9 mouse cellular contexts compared by ENCODE assay signal in the genomic region with DNA sequence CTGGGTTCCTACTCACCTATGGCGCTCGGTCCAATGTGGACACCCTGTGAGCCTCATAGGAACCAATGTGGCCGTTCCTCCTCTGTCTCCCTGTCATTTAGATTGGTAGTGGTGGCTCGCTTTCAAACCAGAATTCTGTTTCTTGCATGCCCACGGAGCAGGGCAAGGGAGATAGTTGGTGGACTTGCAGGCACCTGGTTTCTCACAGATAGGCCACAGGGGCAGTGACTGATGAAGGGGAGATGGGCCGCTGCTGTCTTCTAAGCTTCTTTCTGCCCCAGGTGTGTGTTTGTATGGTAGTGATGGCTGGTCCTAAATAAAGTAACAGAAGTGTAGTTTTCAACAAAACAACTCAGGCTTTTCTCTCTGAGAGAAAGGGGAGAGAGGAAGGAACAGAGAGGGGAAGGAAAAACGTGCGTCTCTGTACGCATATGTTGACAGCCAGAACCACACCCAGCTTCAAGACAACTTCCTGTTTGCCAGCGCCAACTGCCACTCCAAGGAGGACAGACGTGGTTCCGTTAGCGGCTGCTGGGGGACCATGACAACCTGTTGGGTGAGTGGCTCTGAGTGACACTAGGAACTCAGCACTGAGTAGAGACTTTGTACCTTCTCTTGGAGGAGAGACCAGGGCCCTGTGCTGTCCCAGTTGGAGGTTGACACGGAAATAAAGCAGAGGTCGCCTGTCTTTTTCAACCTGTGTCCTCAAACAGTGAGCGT.
DNase-seq lines count a peak whose midpoint lies in the region; ATAC-seq and TF ChIP-seq lines count a peak whose summit lies in the region.
"Had no signal": no experiment of that assay in that cellular context is flagged by ENCODE, and none has a peak within 500 bp of the region (broad histone marks: within the 10 kb centered on the region; RNA-seq: fewer than 3 reads in every experiment).

No protein-coding gene starts in this region.

- WGBS in lung, embryonic 16.5 days, result 72% methylated on average over 16 of the region's 16 CpGs
- WGBS in stomach, postnatal 0 days, result 73% methylated on average over 16 of the region's 16 CpGs

- H3K4me3 ChIP-seq in testis, adult 2 months (ENCODE audit: control insufficient read depth, low read depth, low read length), result peak overlapping the region; percentile 65
- H3K4me3 ChIP-seq in lung, embryonic 16.5 days (ENCODE audit: low read length), result no peak overlapping the region
- H3K4me3 ChIP-seq in stomach, postnatal 0 days (ENCODE audit: low read depth, low read length), result no peak overlapping the region
- H3K4me3 ChIP-seq: limb, embryonic 15.5 days had no signal

- peaks cover 6% of the 10 kb centered on the region; the same call in 1 of the 2 replicates for H3K4me1 ChIP-seq in testis, adult 2 months (ENCODE audit: control insufficient read depth, insufficient read depth, low read length)
- H3K4me1 ChIP-seq in lung, embryonic 16.5 days (replicated peaks; ENCODE audit: control insufficient read depth, insufficient read depth, low read length), result peaks cover 13% of the 10 kb centered on the region
- H3K4me1 ChIP-seq in stomach, postnatal 0 days (replicated peaks; ENCODE audit: control insufficient read depth, insufficient read depth), result no peaks in the 10 kb centered on the region; the same call in 1 of the 2 replicates

- peak; percentile 41; the same call in 1 of the 2 replicates for TF ChIP-seq POLR2A in testis, adult 2 months (IDR thresholded peaks at IDR 0.05; ENCODE audit: control insufficient read depth, low read depth, low read length)

- DNase-seq in testis, postnatal 14 days (ENCODE audit: low spot score), result no peak
- peak; percentile 22 for DNase-seq in heart, postnatal 4 days
- DNase-seq in stomach, postnatal 0 days (ENCODE audit: low spot score), result peak; percentile 38
- DNase-seq in MN1 (ENCODE audit: low spot score), result no peak
- no peak for DNase-seq in gastrocnemius, postnatal 14 days
- no peak for DNase-seq in left cerebral cortex, adult 18-20 months (ENCODE audit: low spot score in 2 of 2)

- H3K27me3 ChIP-seq in testis, adult 2 months (ENCODE audit: control insufficient read depth, insufficient read depth, low read length), result no peaks in the 10 kb centered on the region
- H3K27me3 ChIP-seq in lung, embryonic 16.5 days (ENCODE audit: control insufficient read depth, insufficient read depth, low read depth, low read length), result no peaks in the 10 kb centered on the region
- no peaks in the 10 kb centered on the region for H3K27me3 ChIP-seq in stomach, postnatal 0 days (ENCODE audit: control insufficient read depth, insufficient read depth, low read length)
- H3K27me3 ChIP-seq: limb, embryonic 15.5 days had no signal

- TF ChIP-seq CTCF in testis, adult 2 months (IDR thresholded peaks at IDR 0.05; ENCODE audit: control insufficient read depth, insufficient read depth, insufficient replicate concordance, low read depth, low read length), result no peak
- no peak for TF ChIP-seq CTCF in stomach, postnatal 0 days (IDR thresholded peaks at IDR 0.05; ENCODE audit: low read depth)

- no peaks in the 10 kb centered on the region for H3K36me3 ChIP-seq in testis, adult 2 months (ENCODE audit: control insufficient read depth, insufficient read depth, low read length)
- no peaks in the 10 kb centered on the region for H3K36me3 ChIP-seq in lung, embryonic 16.5 days (ENCODE audit: control insufficient read depth, insufficient read depth, low read length)
- H3K36me3 ChIP-seq in stomach, postnatal 0 days (ENCODE audit: control insufficient read depth, insufficient read depth, low read length), result no peaks in the 10 kb centered on the region
- H3K36me3 ChIP-seq: limb, embryonic 15.5 days had no signal

- peak overlapping the region; percentile 23 for H3K27ac ChIP-seq in testis, adult 2 months (ENCODE audit: control insufficient read depth, insufficient read depth, low read depth, low read length)
- peak overlapping the region; percentile 50 for H3K27ac ChIP-seq in lung, embryonic 16.5 days (ENCODE audit: low read length)
- no peak overlapping the region for H3K27ac ChIP-seq in stomach, postnatal 0 days (replicated peaks)
- H3K27ac ChIP-seq: limb, embryonic 15.5 days had no signal

- no peak for TF ChIP-seq EP300 in stomach, postnatal 0 days (optimal IDR thresholded peaks at IDR 0.05)

- intact Hi-C loops in gastrocnemius, postnatal 14 days (cut with DNase I; ENCODE audit: low total_unique reads), result no loop called here

- H3K9me3 ChIP-seq in lung, embryonic 16.5 days (ENCODE audit: control insufficient read depth, low read length), result no peaks in the 10 kb centered on the region
- no peaks in the 10 kb centered on the region for H3K9me3 ChIP-seq in stomach, postnatal 0 days (ENCODE audit: control insufficient read depth, low read length)
- H3K9me3 ChIP-seq: limb, embryonic 15.5 days had no signal

- H3K4me2 ChIP-seq in lung, embryonic 16.5 days (ENCODE audit: low read depth, low read length), result peak overlapping the region; percentile 44; the same call in 1 of the 2 replicates
- H3K4me2 ChIP-seq in stomach, postnatal 0 days (replicated peaks; ENCODE audit: low read depth), result no peak overlapping the region

- peak; percentile 39; the same call in 1 of the 2 replicates for ATAC-seq in lung, embryonic 16.5 days (ENCODE audit: low read depth)
- peak; percentile 69 for ATAC-seq in stomach, postnatal 0 days (ENCODE audit: low FRiP score, low TSS enrichment)

- H3K9ac ChIP-seq in lung, embryonic 16.5 days (ENCODE audit: low read length), result no peak overlapping the region
- H3K9ac ChIP-seq in stomach, postnatal 0 days (ENCODE audit: low read length), result no peak overlapping the region
- H3K9ac ChIP-seq: limb, embryonic 15.5 days had no signal

Comparison
In these comparisons a context has a peak if more than half of its experiments do, and no peak if none do; other contexts are left out.
1. DNase-seq: peak in heart, postnatal 4 days (single experiment) and stomach, postnatal 0 days (single experiment); none in testis, postnatal 14 days (single experiment), MN1 (single experiment), gastrocnemius, postnatal 14 days (single experiment) and left cerebral cortex, adult 18-20 months (0 of 2).